Mouse (Mus musculus) kidney, adult 18-20 months (tissue): ENCODE measurements at regions not wholly inside any gene's neighbourhood (a gene's known extent, or its start where the extent isn't known, plus 50 kb on each side); places are given as distances from the start of the nearest gene placed in this dataset.
A peak's percentile ranks its signal among the peaks of the same experiment; 100 is the strongest.

Experiments
- DNase-seq: peaks from one replicate; pipeline ENCODE4 v3.0.0; 2021

DNA sequence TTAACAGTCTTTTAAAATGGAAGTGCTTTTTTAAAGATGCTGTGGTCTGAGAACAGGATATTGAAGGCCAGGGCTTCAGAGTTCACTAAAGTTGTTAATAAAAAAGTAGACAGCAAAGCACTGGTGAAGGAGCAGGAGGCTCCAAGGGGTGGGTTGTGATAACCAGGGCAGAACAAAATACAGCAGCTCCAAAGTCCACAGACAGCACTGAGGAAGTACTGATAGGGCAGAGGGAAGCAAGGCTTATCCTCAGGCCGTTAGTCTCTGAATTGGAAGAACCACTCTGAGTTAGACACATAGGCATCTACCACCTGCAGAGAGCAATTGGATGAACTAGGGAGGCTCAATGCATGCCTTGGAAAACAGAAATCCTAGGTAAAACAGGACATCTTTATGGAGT, 62.1 kb downstream of the P2ry1 start:
- no peak for DNase-seq

DNA sequence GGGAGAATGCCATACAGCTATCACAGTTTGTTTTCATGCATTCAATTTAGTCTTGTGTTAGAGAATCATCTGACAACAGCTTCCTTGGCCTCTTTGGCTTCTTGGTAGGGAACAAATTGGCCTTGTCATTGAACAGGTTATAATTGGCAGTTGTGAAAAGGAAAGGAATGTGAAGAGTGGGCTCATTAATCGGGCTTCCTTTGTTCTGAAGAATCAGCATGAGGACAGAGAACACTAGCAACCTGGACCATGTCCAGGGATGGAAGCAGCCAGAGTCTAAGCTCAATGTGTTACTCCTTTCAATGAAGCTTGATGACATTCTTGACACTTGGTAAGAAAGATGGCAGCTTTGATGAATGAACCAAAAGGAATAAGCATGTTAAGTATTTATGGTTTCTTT, 64.5 kb downstream of the P2ry1 start:
- DNase-seq = no peak

DNA sequence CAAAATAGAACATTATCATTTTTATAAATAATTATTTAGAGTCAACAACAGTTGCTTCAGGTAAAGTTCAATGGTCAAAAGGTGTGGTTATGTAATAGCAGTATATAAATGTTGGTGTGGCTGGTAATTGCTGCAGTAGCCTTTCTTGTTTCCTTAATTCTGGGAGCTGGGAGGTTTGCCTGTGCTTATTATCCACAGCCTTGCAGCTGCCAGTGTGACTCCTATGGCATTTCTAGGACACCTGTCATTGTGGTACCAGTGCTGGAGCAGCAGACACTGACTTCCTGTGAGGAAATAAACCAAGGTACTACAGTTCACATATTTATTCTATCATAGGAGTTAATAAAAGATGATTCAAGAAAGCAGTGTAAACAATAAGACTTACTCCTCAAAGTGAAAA, 65.6 kb downstream of the P2ry1 start:
- no peak for DNase-seq

DNA sequence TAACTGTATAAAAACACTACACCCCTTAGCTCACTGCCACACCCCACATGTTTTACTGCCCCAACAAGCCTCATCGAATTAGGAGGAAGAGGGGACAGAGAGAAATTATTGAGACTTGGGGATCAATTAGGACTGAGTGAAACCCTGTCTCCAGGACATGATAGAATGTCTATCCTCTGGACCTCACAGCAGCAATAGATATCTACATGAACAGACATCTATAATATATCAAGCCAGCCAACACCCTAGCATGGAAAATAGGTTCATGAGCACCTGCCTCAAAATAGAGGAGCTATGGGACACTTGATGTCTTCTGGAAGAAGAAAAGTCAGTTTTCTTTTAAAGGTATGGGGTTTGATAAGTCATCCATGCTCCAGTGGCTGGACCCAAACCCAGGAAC, 68.4 kb downstream of the P2ry1 start:
- DNase-seq = no peak

DNA sequence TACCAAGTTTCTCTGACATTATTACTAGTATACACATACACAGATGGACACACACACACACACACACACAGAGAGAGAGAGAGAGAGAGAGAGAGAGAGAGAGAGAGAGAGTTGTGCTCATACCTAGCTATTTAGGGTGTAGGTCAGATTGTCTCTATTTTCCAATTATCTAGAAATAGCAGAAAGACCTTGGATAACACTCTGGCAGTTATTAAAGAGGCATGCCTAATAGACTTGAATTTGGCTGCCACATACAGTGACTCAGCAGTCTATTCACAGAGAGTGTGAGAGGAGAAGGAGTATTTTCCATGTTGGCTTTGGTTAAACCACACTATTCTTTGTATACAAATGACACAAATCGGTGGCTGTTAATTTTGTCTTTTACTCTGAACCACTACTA, 69.7 kb downstream of the P2ry1 start:
- no peak for DNase-seq

DNA sequence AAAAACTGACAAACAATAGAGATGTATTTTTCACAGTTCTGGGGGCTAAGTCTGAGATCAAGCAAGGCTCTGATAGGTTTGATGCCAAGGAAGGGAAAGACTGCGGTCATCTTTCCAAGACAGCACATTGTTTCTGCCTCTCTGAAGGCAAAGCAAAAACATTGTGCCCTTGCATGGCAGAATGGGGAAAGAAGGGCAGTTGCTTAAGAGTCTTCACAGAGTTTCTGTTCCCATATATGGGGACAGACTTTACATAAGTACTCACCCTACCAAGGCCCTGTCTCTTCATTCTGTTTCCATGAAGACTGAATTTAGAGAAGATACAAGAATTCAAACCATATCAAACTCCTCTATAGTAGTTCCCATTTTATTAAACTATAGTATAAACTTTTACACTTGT, 70.5 kb downstream of the P2ry1 start:
- DNase-seq = no peak

DNA sequence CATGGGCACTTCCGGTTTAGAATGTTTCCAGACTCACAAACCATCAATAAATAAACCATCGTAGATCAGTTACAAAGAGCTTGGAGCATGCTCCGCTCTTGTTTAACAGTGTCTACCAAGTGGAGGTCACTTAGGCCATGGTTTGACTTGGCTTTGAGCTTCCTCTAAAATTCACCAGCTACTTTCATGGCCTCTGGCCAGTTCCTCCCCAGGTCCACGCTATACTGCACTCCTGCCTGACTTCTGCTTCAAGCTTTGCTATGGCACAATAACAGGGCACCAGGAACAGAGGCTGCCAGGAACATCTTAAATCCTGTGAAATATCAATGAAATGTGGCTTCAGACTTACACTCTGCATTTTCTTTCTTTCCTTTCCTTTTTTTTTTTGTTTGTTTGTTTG, 71.2 kb downstream of the P2ry1 start:
- DNase-seq = no peak

DNA sequence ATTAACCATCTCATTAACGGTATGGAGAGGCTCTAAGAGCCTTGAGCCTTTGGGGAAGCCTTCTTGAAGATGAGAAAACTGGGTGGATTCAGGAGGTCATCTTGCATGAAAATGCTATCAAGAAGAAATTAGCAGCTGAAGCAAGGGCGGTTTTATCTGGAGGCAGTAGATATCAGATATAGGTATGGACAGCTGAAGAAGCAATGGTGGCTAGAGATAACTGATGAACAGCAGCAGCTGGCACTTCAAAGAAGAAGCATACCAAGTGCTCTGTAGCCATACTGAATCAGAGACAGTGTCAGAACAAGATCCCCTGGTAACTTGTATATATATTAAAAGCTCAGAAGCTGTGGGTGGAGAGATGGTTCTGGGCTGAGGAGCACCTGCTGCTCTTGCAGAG, 73.2 kb downstream of the P2ry1 start:
- DNase-seq = no peak

DNA sequence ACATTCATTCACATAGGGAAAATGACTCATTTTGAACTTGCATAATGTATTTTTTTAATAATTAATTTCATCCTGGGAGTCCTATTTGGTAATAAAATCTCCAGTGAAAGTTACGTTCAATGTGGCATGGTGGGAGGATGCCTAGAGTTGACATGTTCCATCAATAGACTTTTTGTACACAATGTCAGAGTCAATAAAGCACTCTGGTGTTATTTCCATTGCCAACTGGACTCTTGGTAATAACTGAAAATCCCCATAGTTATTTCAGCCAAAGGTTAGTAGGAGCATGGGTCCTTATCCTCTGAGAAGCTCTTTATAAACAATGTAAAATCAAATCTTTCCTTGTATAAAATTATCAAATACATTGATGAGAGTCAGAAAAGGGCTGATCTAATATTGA, 87.3 kb downstream of the P2ry1 start:
- no peak for DNase-seq

DNA sequence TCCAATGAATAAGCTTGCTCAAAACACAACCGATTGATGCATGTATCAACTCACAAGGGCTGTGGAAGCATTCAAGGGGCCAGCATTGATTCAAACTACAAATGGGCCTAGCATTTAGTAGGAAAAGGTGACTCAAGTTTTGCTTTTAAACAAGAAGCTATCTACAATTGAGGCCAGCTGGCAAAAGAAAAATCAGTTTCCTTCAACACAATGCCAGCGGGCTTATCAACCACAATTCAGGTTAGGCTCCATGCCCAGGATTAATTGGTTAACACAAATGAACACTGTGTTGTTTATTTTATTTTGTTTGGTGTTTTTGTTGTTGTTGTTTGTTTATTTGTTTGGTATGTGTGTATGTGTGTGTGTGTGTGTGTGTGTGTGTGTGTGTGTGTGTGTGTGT, 89.4 kb downstream of the P2ry1 start:
- DNase-seq = no peak

DNA sequence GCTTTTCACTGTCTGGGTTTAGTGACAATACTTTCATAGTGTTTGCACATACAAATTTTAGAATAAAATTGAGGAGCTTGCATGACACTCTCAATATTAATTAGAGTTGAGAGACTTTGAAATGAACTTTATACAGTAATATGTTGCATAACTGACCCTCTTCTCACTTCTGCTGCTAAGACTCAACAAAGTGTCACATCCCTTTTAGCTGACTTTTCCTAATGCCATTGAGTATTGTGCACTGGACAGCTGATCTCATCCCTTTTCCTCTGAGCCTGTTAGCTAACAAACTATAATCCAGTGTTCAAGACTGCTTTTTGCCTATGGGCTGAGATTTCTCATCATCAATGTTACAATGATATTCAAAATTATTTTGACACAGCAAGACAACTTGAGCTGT, 113.8 kb downstream of the P2ry1 start:
- no peak for DNase-seq

DNA sequence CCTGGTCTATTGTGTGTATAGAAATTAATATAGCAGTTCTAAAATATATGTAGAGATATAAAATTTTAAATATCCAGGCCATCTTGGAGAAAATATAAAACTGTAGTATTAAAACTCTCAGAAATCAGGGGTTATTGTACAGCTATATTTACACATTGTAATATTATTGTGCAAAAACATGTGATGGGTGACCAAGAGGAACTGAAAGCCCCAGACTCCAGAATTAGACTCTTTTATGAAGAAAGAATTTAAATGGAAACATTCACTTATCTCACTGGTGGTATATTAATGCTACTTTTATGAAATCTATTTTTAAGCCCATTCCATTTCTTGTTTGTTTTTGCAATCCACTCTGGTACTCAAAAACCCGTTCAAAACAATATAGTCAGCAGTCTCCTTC, 130.5 kb downstream of the P2ry1 start:
- no peak for DNase-seq

DNA sequence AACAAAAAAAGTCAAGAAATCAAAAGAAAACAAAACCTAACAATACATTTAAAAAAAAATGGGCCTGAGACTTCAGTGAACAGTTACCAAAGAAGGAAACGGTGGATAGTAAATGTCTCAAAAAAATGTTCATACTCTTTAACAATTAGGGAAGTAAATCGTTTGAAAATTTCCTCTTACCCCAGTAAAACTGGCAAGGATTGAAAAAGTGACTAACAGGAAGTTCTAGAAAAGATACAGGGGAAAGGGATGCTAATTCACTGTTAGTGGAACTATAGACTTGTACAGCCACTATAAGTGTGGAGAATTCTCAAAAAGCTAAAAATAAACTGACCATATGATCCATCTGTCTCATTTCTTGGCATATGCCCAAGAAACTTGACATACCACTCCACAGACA, 151.5 kb downstream of the P2ry1 start:
- DNase-seq = no peak

DNA sequence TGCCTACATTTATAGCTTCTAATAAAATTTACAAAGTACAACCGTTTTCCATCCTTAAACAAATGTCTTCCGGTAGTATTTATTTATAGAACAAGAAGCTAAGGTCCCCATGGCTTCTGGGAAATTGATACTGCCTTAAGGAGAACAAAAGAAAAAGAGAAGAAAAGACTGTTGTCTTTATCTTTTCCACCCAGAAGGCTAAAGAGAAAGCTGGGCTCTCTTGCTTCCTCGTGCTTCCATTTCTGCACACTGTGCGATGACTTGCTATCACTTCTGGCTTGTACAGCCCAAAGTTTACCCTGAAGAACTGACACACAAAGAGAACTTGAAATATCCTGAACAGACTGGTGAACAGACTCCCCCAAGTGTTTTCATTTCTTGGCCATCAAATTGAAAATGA, 157.2 kb downstream of the P2ry1 start:
- DNase-seq = no peak

DNA sequence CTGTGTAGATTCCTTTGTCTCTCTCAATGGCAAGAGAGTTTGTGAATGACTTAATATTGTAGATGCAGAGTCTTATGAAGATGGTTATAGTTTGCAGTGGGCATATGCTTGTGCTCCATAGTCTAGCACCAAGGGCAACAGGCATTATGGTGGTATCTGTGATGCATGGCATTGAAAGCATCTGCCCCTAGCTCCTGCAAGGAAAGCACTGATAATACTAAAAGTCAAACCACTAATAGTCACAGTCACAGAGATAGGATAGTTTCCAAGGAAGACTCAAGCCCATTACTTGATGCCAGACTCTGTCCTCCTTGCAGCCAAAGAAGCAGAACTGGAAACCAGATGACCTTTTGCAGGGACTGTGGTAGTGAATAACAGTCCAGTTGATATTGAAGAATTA, 158.8 kb downstream of the P2ry1 start:
- no peak for DNase-seq

DNA sequence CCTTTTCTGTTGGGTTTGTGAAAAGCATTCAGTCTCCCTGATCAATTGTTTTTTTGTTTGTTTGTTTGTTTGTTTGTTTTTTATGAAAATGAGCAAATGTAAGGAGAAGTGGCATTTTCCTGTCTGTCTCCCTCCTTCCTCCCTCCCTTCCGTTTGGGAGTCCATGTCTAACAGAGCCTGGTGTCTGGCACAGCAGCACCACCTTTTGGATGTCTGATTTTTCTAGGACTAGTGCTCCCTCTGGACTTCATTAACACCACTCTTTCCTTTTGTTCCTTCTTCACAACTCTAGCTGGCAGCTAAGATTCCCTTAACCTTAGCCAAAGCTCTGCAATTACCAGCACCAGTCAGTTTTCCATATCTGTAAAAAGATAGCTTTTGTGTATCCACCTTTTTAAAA, 175.6 kb upstream of the Rap2b start:
- no peak for DNase-seq

DNA sequence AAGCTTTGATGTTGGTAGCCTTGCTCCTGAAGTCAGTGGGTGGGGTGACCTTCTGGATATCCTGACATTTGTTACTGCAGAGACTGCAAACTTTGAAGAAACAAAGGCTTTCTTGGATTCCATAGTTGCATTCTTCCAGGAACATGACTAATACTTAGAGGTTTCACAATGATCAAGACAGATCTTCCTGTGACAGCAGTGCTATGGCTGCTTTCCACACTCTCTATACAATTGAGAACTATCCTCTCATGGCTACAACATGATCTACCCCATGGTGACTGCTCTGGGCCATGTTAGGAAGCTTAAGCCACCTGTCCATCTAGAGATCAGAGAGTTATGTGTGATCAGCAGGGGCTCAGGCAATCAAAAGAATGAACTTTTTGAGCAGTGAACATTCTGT, 172.8 kb upstream of the Rap2b start:
- DNase-seq = no peak

DNA sequence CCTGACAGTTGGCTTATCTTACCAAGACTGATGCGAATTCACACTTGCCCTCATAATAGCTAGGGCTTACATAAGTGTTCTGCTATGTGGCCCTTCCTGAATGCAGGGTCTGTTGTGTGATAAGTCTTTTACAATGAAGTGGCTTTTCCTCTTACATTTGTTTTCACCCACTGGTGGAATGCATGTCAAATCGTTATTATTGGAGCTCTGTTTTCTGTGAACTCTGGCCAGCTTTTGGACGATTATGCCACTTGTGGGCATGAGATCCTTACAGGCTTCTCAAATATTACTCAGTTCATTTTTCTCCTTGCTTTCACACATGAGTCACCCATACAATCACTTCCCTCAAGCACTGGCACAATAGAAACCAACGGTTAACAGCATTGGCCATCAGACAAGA, 144.9 kb upstream of the Rap2b start:
- DNase-seq = no peak

DNA sequence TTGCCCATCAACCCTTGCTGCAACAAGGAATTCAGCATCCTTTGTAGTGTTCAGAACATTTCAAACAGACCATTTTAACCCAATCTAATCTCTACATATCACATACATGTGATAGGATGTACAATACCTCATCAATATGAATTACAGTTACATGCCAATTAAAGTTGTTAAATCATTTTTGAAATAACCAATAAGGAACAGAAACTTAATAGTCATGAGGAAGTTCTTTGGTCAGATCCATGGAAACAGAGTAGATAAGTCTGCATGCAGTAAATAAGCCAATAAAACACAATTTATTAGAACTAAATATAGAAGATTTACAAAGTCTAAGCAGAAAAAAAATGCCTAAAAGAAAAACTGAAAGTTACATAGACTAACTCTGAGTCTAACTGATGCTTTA, 136.9 kb upstream of the Rap2b start:
- no peak for DNase-seq

DNA sequence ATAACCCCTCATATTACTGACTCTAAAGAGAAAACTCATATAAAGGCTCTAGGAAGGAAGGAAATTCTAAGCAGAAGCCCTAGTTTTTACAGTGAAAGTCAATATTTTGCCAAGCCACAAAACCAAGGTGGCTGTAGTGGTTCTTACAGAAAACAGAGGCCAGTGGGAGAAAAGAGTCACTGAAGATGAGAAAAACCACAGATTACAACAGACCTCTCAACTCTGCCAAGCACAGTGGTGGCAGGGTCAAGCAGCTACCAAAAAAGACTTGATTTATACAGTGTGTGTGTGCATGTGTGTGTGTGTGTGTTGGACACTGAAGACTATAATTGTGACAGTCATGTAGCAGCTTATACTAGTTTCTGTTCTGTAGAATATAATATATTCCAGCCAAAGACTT, 136.4 kb upstream of the Rap2b start:
- DNase-seq = no peak

DNA sequence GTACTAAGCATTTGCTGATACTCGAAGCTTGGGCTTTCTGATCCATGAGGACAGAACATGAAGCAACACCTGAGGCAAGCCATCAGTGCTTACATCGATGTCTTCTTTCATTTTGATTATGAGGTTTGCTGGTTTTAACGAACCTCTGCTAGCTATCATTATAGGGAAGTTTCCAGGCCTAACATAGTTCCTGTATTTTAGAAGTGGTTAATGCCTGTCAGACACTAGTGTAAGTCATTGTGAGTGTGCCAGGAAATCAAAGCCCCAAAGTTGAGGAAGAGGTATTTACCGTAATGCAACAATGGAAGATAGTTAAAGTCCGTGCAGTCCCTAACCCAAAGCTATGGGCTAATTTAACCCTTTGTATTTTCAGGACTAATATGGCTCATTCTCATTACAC, 120.1 kb upstream of the Rap2b start:
- no peak for DNase-seq

DNA sequence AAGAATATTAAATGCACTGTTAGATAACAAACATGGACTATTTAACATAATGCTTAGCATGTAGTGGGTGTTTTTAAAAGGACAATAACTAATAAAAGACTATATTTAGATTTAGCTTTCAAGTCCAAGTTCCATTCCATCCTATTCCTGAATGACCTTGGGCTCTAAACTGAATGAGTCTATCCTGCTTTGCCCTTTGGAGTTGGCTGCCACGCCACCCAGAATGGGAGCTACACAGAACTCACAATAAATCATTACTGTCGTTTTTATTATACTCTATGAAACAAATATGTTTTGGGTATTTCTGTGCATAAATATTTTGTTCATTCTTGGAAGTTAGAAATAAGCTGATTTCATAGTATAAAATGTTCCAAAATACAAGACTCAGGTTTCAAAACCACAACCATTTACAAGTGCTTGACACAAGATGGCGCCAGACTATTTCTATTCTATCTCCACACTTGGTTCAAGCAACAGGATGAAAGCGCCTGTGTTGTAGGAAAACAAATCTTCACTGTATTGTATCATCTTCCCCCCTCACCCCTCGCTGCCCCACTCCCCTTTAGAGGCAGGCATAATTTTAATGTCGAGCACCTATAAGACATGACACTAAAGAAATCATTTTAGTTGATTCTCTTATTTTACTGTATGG, 117.4 kb upstream of the Rap2b start:
- peak; percentile 2 for DNase-seq

DNA sequence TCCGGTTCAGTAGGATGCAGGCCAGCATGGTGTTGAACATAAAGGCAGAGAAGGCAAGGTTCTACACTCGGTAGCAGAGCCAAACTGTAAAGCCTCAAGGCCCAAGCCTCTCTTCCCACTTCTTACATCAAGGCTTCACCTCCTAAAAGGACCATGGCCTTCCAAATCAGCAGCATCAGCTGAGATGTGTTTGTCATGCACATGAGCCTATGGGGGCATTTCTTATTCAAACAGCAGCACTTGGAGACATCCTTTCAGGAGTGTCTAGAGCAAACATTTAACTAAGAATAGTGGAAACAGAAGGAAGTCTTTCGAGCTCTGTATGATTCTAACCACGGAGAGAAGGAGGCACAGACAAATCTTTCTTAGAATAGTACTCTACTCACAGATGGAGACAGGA, 115.0 kb upstream of the Rap2b start:
- DNase-seq = no peak

DNA sequence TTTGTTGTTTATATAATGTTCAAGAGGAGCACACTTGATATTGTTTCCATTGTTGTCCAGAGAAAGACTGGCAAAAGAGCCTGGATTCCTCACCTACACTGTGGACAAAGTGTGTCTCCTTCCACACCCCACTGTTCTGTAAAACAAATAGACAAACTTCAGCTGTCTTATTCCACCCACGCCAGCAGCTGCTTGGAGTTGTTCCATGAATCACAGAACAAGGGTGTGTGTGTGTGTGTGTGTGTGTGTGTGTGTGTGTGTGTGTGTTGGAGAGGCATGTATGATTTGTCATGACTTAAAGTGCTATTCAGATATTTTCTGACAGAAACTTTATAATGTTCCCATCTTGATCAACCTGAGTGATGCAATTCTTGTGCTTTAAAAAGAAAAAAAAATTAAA, 114.1 kb upstream of the Rap2b start:
- DNase-seq = no peak

DNA sequence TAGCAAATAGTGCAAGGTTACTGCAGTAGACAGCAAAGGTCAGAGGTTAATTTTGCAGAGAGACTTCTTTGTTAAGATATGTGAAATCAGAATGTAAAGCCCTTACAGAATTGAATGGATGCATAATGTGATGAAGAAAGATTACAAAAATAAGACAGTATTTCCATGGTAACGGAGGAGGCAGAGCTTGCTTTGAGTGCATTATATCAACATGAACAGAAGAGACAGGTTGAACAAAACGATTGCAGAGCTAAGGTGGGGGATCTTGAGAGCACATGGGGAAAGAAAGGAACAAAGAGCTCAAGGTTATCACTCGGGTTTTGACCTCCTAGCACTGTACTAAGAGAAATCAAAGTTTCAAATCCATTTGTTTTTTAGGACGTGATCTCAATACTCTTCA, 106.2 kb upstream of the Rap2b start:
- no peak for DNase-seq

DNA sequence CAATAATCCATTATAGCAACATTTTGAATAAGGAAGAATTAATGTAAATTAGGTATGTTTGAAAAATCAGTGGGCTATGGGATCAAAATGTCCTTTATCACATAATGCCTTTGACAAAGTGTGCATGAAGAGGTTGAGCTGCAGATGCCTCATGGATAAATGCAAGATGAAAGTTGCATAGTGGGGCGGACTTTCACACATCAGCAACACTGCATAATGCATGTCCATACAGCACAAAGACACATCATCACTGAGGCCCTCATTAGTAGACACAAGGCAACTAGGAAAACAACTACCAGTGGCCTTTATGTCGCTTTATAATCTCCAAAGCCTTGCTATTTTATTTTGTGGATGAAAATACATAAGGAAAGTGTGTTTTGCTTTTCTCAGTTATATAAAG, 105.8 kb upstream of the Rap2b start:
- DNase-seq = no peak
